Mouse (Mus musculus) brown adipose tissue, adult 24 weeks (tissue): ENCODE results near the gene Chrm5. TPM values are rescaled to one million over a fixed set of nuclear protein-coding genes. Genes with fewer than 3 reads are reported as not detected.
"Not testable (repeated sequence)": the region's sequence is repeated elsewhere in the genome, so short reads cannot be mapped to it uniquely, and the experiment has no call there.

Experiments used
- H3K27ac ChIP-seq: fragments of 200-500 bp; replicated peaks from 2 replicates; pipeline ENCODE4 v1.5.1; 2012; ENCODE audit warnings: low read depth, mild to moderate bottlenecking, low read length
- H3K4me1 ChIP-seq: fragments of 200-500 bp; 2 replicates; pipeline ENCODE4 v1.6.1; 2012; ENCODE audit warnings: low read length, mixed read lengths; ENCODE audit not compliant: control insufficient read depth, insufficient read depth, insufficient read length
- H3K4me3 ChIP-seq: fragments of 200-500 bp; 2 replicates; pipeline ENCODE4 v1.5.1; 2012; ENCODE audit warnings: low read depth, mild to moderate bottlenecking, low read length, moderate library complexity; ENCODE audit not compliant: insufficient read depth
- polyA plus RNA-seq: library from polyadenylated mRNA; stranded (reverse); fragments of >200 nt; gene quantifications from 2 replicates; pipeline ENCODE4 v1.2.4, GENCODE M21; 2012; ENCODE audit not compliant: missing spikeins, insufficient read depth, insufficient read length

Chrm5 gene
- polyA plus RNA-seq, 1 experiment: not detected

- H3K4me1 ChIP-seq: peaks cover 2% of the 10 kb centered on the region
- H3K4me3 ChIP-seq: peak overlapping the region; percentile 81
- peak overlapping the region; percentile 81 for H3K27ac ChIP-seq
Measured at GRCm38 (mm10) chr2:112454125-112454861, 26.3 kb downstream of the Chrm5 start.

GRCm38 (mm10) chr2:112452513-112452912 lies 28.1 kb downstream of the Chrm5 start:
- H3K4me3 ChIP-seq, H3K27ac ChIP-seq, H3K4me1 ChIP-seq: not testable (repeated sequence)

- peaks cover 2% of the 10 kb centered on the region; the same call in 1 of the 2 replicates for H3K4me1 ChIP-seq
- H3K4me3 ChIP-seq: no peak overlapping the region
- H3K27ac ChIP-seq: no peak overlapping the region
Measured at GRCm38 (mm10) chr2:112449597-112450296, 30.8 kb downstream of the Chrm5 start.

GRCm38 (mm10) chr2:112448510-112449059 lies 32.0 kb downstream of the Chrm5 start:
- peak overlapping the region; percentile 18; the same call in 1 of the 2 replicates for H3K27ac ChIP-seq
- H3K4me1 ChIP-seq: no peaks in the 10 kb centered on the region

GRCm38 (mm10) chr2:112448046-112448445 lies 32.5 kb downstream of the Chrm5 start:
- H3K27ac ChIP-seq: peak overlapping the region; percentile 18; the same call in 1 of the 2 replicates
- not testable (repeated sequence) for H3K4me1 ChIP-seq, H3K4me3 ChIP-seq

More at GRCm38 (mm10) chr2:112448510-112449059, 32.0 kb downstream of the Chrm5 start:
- H3K4me3 ChIP-seq: no peak overlapping the region

GRCm38 (mm10) chr2:112445511-112445910 lies 35.1 kb downstream of the Chrm5 start:
- Histone ChIP-seq H3K4me1 (no peaks in the 10 kb centered on the region), H3K4me3 (no peak overlapping the region), H3K27ac (no peak overlapping the region)

- H3K4me1 ChIP-seq: no peaks in the 10 kb centered on the region
- no peak overlapping the region for H3K4me3 ChIP-seq
- H3K27ac ChIP-seq: no peak overlapping the region
Measured at GRCm38 (mm10) chr2:112443491-112443890, 37.1 kb downstream of the Chrm5 start.

- H3K27ac ChIP-seq: no peak overlapping the region
Measured at GRCm38 (mm10) chr2:112437589-112437988, 43.0 kb downstream of the Chrm5 start.

GRCm38 (mm10) chr2:112436292-112436691 lies 44.3 kb downstream of the Chrm5 start:
- no peaks in the 10 kb centered on the region for H3K4me1 ChIP-seq
- H3K4me3 ChIP-seq: no peak overlapping the region
- no peak overlapping the region for H3K27ac ChIP-seq

More at GRCm38 (mm10) chr2:112437589-112437988, 43.0 kb downstream of the Chrm5 start:
- Histone ChIP-seq H3K4me3 (no peak overlapping the region), H3K4me1 (no peaks in the 10 kb centered on the region)

- no peak overlapping the region for H3K27ac ChIP-seq
- no peak overlapping the region for H3K4me3 ChIP-seq
Measured at GRCm38 (mm10) chr2:112433359-112433758, 47.2 kb downstream of the Chrm5 start.

GRCm38 (mm10) chr2:112432523-112432922 lies 48.0 kb downstream of the Chrm5 start:
- Histone ChIP-seq H3K27ac (no peak overlapping the region), H3K4me3 (no peak overlapping the region), H3K4me1 (no peaks in the 10 kb centered on the region)

More at GRCm38 (mm10) chr2:112433359-112433758, 47.2 kb downstream of the Chrm5 start:
- no peaks in the 10 kb centered on the region for H3K4me1 ChIP-seq

GRCm38 (mm10) chr2:112430403-112430802 lies 50.2 kb downstream of the Chrm5 start:
- Histone ChIP-seq H3K4me1 (no peaks in the 10 kb centered on the region), H3K27ac (no peak overlapping the region), H3K4me3 (no peak overlapping the region)

GRCm38 (mm10) chr2:112429665-112430064 lies 50.9 kb downstream of the Chrm5 start:
- H3K27ac ChIP-seq: no peak overlapping the region
- H3K4me3 ChIP-seq: no peak overlapping the region
- no peaks in the 10 kb centered on the region for H3K4me1 ChIP-seq
